Mouse (Mus musculus) stomach, embryonic 15.5 days (tissue): Measurements from ENCODE around the gene Pole4. TPM values are rescaled to one million over a fixed set of nuclear protein-coding genes. Genes with fewer than 3 reads are reported as not detected.
"Not testable (repeated sequence)": the region's sequence is repeated elsewhere in the genome, so short reads cannot be mapped to it uniquely, and the experiment has no call there.

Source experiments
- ATAC-seq: fragments of 200-750 bp; cut with Nextera tagmentation; 2 replicates; pipeline ENCODE4 v1.8.0; 2017; ENCODE audit warnings: low read depth, moderate number of reproducible peaks, moderate TSS enrichment; ENCODE audit not compliant: insufficient read depth, low FRiP score
- H3K27ac ChIP-seq: fragments of 300-500 bp; sonication (generic); 2 replicates; pipeline ENCODE4 v1.5.1; 2015; ENCODE audit warnings: mild to moderate bottlenecking, inconsistent platforms
- H3K27me3 ChIP-seq: fragments of 300-500 bp; sonication (generic); replicated peaks from 2 replicates; pipeline ENCODE4 v1.6.1; 2015; ENCODE audit warnings: inconsistent platforms
- H3K36me3 ChIP-seq: fragments of 300-500 bp; sonication (generic); 2 replicates; pipeline ENCODE4 v1.6.1; 2015; ENCODE audit warnings: inconsistent platforms
- H3K4me1 ChIP-seq: fragments of 300-500 bp; sonication (generic); 2 replicates; pipeline ENCODE4 v1.6.1; 2015; ENCODE audit warnings: inconsistent platforms
- H3K4me2 ChIP-seq: fragments of 300-500 bp; sonication (generic); 2 replicates; pipeline ENCODE4 v1.6.1; 2015; ENCODE audit warnings: mild to moderate bottlenecking, inconsistent platforms
- H3K4me3 ChIP-seq: fragments of 300-500 bp; sonication (generic); replicated peaks from 2 replicates; pipeline ENCODE4 v1.5.1; 2015; ENCODE audit warnings: inconsistent platforms
- H3K9ac ChIP-seq: fragments of 300-500 bp; sonication (generic); 2 replicates; pipeline ENCODE4 v1.6.1; 2015; ENCODE audit warnings: inconsistent platforms
- H3K9me3 ChIP-seq: fragments of 300-500 bp; sonication (generic); 2 replicates; pipeline ENCODE4 v1.6.1; 2016; ENCODE audit warnings: inconsistent platforms
- WGBS: fragments of 180-500 bp; shearing (Covaris S2); methylation state at CpG from one replicate; pipeline ENCODE4 v1.1.7; 2015; 5-methylcytosine and 5-hydroxymethylcytosine counted together
- polyA plus RNA-seq: library from polyadenylated mRNA; unstranded; fragments of >200 nt; fragmentation: Nextera tagmentation; extraction: Ambion mirVana; gene quantifications from 2 replicates; pipeline ENCODE4 v1.2.1, GENCODE M21; 2015

Pole4 gene
- polyA plus RNA-seq, 1 experiment from 2014 or later, result 110 TPM

DNA sequence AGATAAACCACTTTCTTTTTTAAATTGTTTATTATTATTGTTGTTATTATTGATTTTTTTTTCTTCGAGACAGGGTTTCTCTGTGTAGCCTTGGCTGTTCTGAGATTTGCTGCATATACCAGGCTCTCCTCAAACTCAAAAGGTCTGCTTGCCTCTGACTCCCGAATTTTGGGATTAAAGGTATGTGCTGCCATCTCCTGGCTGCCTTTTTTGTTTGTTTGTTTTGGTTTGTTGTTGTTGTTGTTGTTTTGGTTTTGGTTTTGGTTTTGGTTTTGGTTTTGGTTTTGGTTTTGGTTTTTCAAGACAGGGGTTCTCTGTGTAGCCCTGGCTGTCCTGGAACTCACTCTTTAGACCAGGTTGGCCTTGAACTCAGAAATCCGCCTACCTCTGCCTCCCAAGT lies 27.5 kb downstream of the Pole4 start:
- H3K4me1 ChIP-seq, H3K9ac ChIP-seq, H3K36me3 ChIP-seq, ATAC-seq, H3K9me3 ChIP-seq, H3K4me3 ChIP-seq, H3K27me3 ChIP-seq, H3K4me2 ChIP-seq, H3K27ac ChIP-seq: not testable (repeated sequence)
- WGBS, result 80% methylated on average over 3 of the region's 3 CpGs

GRCm38 (mm10) chr6:82666480-82666879 lies 38.7 kb downstream of the Pole4 start:
- no peak overlapping the region for H3K4me2 ChIP-seq
- no peaks in the 10 kb centered on the region for H3K27me3 ChIP-seq
- no peak overlapping the region for H3K4me3 ChIP-seq
- H3K4me1 ChIP-seq, result no peaks in the 10 kb centered on the region
- H3K36me3 ChIP-seq, result no peaks in the 10 kb centered on the region
- no peaks in the 10 kb centered on the region for H3K9me3 ChIP-seq
- no peak overlapping the region for H3K27ac ChIP-seq
- no peak overlapping the region for H3K9ac ChIP-seq
- ATAC-seq, result no peak

DNA sequence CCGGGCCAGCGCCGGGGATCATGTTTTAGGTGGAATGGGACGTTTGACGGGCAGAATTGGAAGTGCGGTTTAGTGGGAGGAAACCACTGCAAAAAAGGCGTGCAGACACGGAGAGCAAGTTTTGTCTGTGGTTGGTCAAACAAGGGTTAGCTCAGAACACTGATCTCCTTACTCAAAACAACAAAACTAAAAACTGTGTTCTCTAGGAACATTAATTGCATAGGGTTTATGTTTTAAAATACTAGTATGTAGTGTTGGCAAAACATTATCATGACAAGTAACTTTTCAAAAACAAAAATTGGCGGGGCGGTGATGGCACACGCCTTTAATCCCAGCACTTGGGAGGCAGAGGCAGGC lies 52.0 kb downstream of the Pole4 start:
- Histone ChIP-seq H3K9me3 (no peaks in the 10 kb centered on the region), H3K27ac (peak overlapping the region; percentile 95), H3K27me3 (no peaks in the 10 kb centered on the region), H3K4me1 (peaks cover 4% of the 10 kb centered on the region; the same call in 1 of the 2 replicates), H3K36me3 (peaks cover 2% of the 10 kb centered on the region; the same call in 1 of the 2 replicates), H3K9ac (0 out of 2 replicates have a peak overlapping the region, but pooled peaks have one; percentile 23), H3K4me3 (peak overlapping the region; percentile 79), H3K4me2 (peak overlapping the region; percentile 77)
- WGBS, result 33% methylated on average over 11 of the region's 11 CpGs
- no peak for ATAC-seq

DNA sequence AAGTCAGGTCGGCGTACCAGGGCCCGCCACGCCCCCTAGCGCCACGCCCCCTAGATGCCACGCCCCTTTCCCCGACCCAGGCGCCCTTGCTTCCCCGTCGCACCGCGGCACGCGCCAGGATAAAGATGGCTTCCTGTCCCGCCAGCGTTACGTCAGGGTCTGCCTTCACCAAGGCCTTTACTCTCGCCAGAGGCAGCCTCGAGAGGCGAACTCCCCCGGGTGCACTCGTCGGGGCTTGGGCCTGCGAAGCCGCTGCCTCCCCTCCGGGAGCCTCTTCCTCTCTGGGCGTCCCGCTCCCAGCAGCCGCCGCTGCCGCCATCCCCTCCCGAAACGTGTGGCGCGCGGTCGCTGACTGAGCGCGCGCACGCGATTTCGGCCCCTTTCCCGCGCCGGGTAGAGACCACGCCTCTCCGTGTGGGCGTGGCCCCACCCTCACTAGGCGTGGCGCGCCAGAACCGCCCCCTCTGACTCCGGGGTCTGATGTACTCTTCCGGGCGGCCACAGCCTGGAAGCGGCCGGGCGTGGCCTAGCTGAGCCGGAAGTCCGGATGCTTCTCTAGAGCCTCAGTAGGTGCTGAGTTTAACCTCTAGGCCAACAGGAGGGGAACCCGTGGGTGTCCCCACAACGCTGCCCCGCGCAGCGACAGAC lies 52.5 kb downstream of the Pole4 start:
- peak overlapping the region; percentile 95 for H3K27ac ChIP-seq
- H3K9ac ChIP-seq, result peak overlapping the region; percentile 54; the same call in 1 of the 2 replicates
- peaks cover 4% of the 10 kb centered on the region; the same call in 1 of the 2 replicates for H3K4me1 ChIP-seq
- peak; percentile 98 for ATAC-seq
- 0% methylated on average over 67 of the region's 67 CpGs for WGBS
- peaks cover 6% of the 10 kb centered on the region; the same call in 1 of the 2 replicates for H3K36me3 ChIP-seq
- H3K4me2 ChIP-seq, result peak overlapping the region; percentile 77
- no peaks in the 10 kb centered on the region for H3K27me3 ChIP-seq
- peak overlapping the region; percentile 79 for H3K4me3 ChIP-seq
- H3K9me3 ChIP-seq, result no peaks in the 10 kb centered on the region

DNA sequence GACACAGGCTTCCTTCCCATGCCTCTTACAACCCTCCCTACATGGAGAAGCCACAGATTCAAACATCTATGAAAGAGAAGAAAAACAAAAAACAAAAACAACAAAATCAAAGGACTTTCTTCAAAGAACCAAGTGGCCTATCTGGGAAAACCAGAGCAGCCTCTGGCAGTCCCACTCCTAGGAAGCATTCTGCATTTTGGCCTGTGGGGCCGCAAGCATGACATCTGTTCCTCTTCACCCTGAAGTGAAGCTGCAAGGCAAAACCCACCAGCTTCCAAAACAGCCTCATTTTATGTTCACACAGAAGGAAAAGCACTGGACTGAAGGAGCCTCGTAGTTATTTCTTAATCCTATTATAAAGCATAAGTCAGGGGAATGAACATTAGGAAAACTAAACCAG lies 56.1 kb downstream of the Pole4 start:
- H3K9ac ChIP-seq, result no peak overlapping the region
- H3K27ac ChIP-seq, result no peak overlapping the region
- WGBS, result 46% methylated on average over 2 of the region's 2 CpGs

DNA sequence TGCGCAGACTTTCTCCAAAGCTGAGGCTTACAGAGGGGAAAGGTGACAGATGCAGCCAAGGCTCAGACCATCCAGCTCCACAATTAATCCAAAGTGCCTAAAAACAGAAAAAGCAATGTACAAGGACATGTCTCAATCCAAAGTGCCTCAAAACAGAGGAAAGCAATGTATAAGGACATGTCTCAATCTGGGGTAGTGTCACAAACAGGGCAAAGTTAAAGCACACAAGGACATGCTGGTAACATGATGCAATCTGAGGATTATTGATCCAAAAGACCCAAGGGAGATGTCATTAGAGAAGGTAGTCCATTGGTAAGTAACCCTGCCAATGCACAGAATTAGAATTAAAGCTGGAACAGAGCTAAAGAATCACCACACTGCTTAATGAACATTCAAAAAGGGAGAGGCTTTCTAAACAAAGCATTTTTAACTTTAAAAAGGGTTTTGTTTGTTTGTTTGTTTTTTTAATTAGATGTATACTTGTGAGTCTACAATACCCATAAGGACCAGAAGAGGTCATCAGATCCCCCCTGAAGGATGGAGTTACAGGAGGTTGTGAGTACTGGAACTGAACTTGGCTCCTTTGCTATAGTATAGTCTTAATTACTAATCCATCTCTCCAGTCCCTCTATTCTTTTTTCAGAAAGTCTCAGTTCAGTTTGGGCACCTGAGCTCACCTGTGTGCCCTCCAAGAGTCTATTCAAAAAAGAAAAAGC lies 57.1 kb downstream of the Pole4 start:
- Histone ChIP-seq H3K4me2 (no peak overlapping the region), H3K4me1 (peaks cover 4% of the 10 kb centered on the region; the same call in 1 of the 2 replicates), H3K9me3 (no peaks in the 10 kb centered on the region), H3K9ac (no peak overlapping the region), H3K36me3 (peaks cover 10% of the 10 kb centered on the region; the same call in 1 of the 2 replicates), H3K27ac (no peak overlapping the region), H3K27me3 (no peaks in the 10 kb centered on the region), H3K4me3 (no peak overlapping the region)
- ATAC-seq, result no peak
- WGBS, result 88% methylated on average over 1 of the region's 1 CpGs

More for the DNA sequence above, 56.1 kb downstream of the Pole4 start:
- no peak overlapping the region for H3K4me2 ChIP-seq
- no peak for ATAC-seq
- H3K4me3 ChIP-seq, result no peak overlapping the region
- H3K9me3 ChIP-seq, result no peaks in the 10 kb centered on the region
- H3K4me1 ChIP-seq, result peaks cover 4% of the 10 kb centered on the region; the same call in 1 of the 2 replicates
- H3K36me3 ChIP-seq, result peaks cover 10% of the 10 kb centered on the region; the same call in 1 of the 2 replicates
- no peaks in the 10 kb centered on the region for H3K27me3 ChIP-seq

DNA sequence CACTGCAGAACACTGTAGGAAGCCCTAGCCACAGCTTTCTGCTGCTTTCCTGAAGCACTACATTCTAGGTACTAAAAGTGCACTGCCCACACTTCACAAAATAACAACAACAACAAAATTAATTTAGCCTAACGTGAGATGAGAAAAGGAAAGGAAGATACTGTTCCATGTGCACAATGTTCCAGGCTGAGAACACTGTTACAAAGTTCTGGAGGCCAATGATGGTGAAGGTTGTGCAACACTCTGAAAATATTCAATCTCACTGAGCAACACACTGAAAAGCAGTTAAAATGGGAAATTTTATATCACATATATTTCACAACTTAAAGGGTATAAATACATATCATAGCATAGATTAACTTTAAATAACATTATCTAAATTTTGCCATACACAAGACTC lies 58.2 kb downstream of the Pole4 start:
- 96% methylated on average over 1 of the region's 1 CpGs for WGBS
- Histone ChIP-seq H3K4me1 (peaks cover 2% of the 10 kb centered on the region; the same call in 1 of the 2 replicates), H3K27me3 (no peaks in the 10 kb centered on the region), H3K4me3 (no peak overlapping the region), H3K9ac (no peak overlapping the region), H3K9me3 (no peaks in the 10 kb centered on the region), H3K4me2 (no peak overlapping the region), H3K36me3 (peaks cover 10% of the 10 kb centered on the region; the same call in 1 of the 2 replicates), H3K27ac (no peak overlapping the region)
- ATAC-seq, result no peak

DNA sequence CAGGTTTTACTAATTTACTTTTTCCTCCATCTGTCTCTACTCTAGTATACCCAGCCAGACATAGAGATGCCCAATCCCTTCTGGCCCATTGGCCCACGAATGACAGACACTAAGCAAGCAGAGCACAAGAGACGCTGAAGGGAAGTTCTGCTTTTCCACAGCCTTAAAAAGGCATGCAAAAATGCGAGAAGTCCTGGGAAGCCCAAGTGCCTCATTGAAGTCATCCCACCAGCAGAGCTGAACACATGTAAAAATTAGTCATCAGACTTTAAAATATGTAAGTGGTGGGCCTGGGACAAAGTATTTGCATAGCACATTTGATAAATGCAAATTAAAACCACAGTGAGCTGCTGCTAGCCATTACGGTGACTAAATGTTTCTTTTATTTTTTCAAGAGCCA lies 65.1 kb downstream of the Pole4 start:
- no peak overlapping the region for H3K9ac ChIP-seq
- no peaks in the 10 kb centered on the region for H3K9me3 ChIP-seq
- H3K4me3 ChIP-seq, result no peak overlapping the region
- H3K4me2 ChIP-seq, result no peak overlapping the region
- WGBS, result 76% methylated on average over 4 of the region's 4 CpGs
- no peak overlapping the region for H3K27ac ChIP-seq
- 0 out of 2 replicates have a peak, but pooled peaks cover 6% of the 10 kb centered on the region for H3K36me3 ChIP-seq
- H3K27me3 ChIP-seq, result no peaks in the 10 kb centered on the region
- ATAC-seq, result no peak
- no peaks in the 10 kb centered on the region for H3K4me1 ChIP-seq

DNA sequence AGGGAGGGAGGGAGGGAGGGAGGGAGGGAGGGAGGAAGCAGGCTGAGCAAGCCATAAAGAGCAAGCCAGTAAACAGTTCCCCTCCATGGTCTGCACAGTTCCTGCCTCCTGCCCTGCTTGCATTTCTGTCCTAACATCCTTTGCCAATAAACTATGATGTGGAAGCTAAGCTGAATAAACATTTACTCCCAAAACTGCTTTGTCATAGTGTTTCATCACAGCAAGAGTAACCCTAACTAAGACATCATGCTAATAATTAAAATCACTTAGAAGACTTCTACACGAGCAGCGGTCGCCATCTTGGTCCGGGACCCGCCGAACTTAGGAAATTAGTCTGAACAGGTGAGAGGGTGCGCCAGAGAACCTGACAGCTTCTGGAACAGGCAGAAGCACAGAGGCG lies 79.8 kb downstream of the Pole4 start:
- WGBS, result 95% methylated on average over 7 of the region's 8 CpGs
- H3K36me3 ChIP-seq, ATAC-seq, H3K9me3 ChIP-seq, H3K4me3 ChIP-seq, H3K4me2 ChIP-seq, H3K4me1 ChIP-seq, H3K9ac ChIP-seq, H3K27ac ChIP-seq, H3K27me3 ChIP-seq: not testable (repeated sequence)

GRCm38 (mm10) chr6:82613201-82613600 lies 92.0 kb downstream of the Pole4 start:
- Histone ChIP-seq H3K4me1 (no peaks in the 10 kb centered on the region), H3K4me2 (no peak overlapping the region), H3K36me3 (no peaks in the 10 kb centered on the region), H3K9me3 (no peaks in the 10 kb centered on the region), H3K4me3 (no peak overlapping the region), H3K27me3 (no peaks in the 10 kb centered on the region), H3K9ac (no peak overlapping the region), H3K27ac (no peak overlapping the region)
- WGBS, result 69% methylated on average over 4 of the region's 4 CpGs
- ATAC-seq, result no peak

DNA sequence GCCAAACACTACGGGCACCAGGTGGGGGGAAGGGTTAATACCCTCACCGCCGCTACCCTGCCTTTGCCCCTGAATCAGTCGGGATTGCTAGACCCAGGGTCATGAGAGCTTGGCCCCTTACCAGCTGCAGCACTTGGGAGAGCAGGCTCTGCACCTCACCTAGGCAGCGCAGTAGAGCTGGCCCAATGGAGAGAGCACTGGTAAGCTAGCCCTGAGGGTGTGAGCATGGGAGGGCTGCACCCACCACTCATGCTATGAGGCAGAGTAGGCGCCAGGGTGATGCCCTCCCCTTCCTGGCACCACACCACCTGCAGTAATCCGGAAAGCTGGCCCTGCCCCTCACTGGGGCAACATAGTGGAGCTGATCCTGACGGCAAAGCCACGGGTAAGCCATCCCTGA lies 94.1 kb downstream of the Pole4 start:
- Histone ChIP-seq H3K36me3 (no peaks in the 10 kb centered on the region), H3K27ac (no peak overlapping the region), H3K4me2 (no peak overlapping the region), H3K4me3 (no peak overlapping the region), H3K9me3 (no peaks in the 10 kb centered on the region), H3K27me3 (no peaks in the 10 kb centered on the region), H3K4me1 (no peaks in the 10 kb centered on the region), H3K9ac (no peak overlapping the region)
- 77% methylated on average over 9 of the region's 9 CpGs for WGBS
- no peak for ATAC-seq

DNA sequence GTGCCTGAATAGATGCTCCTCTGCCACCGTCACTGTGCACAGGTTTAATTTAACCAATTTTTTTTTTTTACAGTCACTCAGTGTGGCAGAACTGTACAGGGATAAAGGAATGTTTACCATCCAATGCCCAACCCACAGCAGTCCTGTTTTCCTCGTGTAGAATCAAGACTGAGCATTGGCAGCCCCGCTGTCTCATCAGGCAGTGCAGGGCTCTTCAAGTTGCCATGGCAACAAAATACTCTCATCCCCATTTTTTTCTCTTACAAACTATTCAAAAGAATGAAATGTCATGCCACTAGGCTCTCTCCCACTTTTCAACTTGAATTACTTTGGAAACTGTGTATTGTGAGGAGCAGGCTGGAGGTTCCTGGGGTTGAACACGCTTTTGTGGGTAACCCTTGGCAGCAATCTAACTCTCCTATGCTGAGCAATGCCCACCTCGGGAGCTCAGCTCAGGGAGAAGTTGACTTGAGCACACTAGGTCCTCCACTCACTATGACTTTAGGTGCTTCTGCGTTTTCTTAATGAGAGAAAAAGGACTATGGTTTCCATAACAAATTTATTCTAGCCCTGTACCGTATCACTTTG lies 95.7 kb downstream of the Pole4 start:
- Histone ChIP-seq H3K4me2 (no peak overlapping the region), H3K36me3 (no peaks in the 10 kb centered on the region), H3K9me3 (no peaks in the 10 kb centered on the region), H3K4me3 (no peak overlapping the region), H3K27ac (no peak overlapping the region), H3K9ac (no peak overlapping the region), H3K4me1 (no peaks in the 10 kb centered on the region), H3K27me3 (no peaks in the 10 kb centered on the region)
- no peak for ATAC-seq
- WGBS, result 78% methylated on average over 7 of the region's 7 CpGs
